Mouse (Mus musculus) spleen, postnatal 36 days (tissue): ENCODE data around the gene Pigh.
A peak's percentile ranks its signal among the peaks of the same experiment; 100 is the strongest.

ENCODE experiments used
- DNase-seq, 2 experiments: peaks; one replicate each; pipeline ENCODE4 v3.0.0; 2022; ENCODE audit warnings: low spot score in 2 of 2, mixed read lengths in 1 of 2

Gene Pigh

DNA sequence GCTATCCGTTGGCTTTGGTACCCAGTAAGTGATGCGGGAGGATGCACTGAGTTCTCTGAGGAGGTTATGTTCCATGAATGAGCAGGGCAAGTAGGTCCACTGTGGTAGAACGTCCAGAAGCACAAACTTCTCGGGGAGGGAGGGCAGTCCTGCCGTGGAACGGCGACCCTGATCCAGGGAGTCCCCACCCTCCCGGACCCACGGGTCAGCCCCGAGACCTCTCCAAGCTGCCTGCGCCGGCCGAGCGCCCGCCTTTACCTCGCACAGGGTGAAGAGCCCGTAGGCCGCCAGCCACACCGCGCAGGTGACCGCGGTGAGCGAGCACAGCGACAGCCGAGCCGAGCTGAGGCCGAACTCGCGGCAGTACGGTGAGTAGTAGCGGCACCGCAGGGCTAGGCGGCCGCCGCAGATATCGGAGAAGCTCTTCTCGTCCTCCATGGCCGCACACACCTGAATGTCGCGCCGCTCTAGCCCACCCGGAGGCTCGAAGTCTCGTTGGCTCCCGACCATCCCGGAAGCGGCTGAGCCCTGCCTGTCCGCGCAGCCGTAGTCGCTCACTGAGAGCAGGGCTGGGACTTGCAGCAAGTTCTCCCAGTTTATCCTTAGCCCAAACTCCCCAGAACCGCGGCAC, at the start of gene Pigh:
Pigh (minus strand) TSS at position 470 of the 631 bp plus-strand sequence.
- peak; percentile 89 to 90 for DNase-seq

DNA sequence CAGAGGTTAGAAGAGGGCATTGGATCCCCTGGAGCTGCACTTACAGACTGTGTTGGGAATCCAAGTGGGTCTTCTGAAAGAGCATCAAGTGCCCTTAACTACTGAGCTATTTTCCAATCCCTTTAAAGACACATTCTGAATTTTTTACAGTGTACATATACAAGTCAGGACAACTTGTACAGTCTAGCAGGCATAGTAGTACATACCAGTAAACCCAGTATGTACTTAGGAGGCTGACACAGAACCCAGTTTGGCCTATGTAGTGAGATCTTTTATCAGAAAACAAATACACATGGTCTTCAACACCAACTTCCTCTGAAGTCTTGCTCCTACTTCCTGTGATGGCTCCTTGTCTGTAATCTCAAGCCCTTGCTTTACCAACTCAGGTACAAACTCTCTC, 49.5 kb upstream of the Pigh start:
- no peak for DNase-seq

GRCm38 (mm10) chr12:79136949-79137348, 47.5 kb upstream of the Pigh start:
- no peak for DNase-seq

DNA sequence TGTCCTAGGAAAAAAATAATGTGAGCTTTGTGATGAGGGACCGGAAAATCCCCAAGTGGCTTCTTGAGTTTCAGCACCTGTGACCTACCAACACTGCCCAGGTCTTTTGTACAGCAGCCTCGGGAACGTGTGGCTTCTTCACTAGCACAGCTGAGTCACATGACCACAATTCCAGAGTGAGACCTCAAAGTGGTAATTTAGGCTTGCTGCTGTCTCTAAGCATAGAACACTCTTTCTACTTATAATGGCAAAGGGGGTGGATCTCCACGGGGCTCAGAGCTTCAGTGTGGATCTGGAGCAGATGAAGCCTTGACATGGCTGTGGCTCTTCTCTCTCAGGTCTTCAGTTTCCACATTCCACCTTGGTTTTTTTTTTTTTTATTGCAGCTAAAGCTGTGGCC, 45.7 kb upstream of the Pigh start:
- DNase-seq = no peak

DNA sequence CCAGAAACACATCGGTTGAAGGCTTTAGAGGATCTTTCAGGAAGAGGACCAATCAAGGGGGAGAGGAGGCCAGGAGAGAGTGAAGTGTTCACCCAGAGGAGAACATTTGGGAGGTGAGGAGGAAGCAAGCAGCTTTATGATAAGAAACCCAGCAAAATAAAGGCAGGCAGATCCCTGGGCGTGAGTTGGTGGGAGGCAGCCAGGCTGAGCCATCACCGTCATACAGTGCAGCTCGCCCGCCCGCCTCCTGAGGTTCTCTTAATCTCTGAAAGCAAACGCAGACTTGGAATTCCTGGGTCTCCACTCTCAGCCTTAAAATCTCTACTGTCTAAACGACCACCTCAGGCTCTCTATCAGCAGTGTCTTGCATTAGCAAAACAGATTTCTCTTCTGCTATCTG, 45.2 kb upstream of the Pigh start:
- DNase-seq = no peak

DNA sequence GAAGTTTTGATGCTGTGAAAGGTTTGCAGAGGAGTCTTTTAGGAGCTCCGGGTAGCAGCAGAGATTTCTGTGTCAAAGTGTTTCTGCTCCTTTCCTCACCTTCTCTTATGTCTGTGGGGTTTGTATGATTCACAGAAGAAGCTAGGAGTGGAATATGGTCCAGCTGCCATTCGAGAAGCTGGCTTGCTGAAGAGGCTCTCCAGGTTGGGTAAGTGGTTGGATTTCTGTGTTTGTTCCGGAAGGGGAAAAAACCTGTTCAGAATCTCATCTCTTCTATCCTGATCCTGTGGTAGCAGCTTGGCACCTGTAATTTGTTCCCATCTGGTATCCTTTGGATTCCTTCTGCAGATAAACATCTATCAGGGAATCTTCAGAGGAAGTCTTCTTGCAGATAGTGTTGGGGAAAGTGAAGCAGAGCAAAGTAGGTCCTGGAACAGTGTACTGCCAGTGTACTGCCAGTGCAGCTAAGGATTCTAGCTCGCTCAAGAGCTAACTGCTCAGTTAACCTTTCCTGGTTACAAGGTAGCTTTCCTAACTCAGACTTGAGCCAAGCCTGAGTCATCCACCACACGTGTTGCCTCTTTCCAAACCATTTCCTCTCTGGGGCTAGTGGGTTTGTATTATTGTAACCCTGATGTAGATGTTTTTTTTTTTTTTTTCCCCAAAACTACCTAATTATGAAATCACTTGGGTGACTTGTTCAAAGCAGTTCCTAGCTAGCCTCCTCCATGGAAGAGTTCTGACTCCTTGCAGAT, 42.4 kb upstream of the Pigh start:
- DNase-seq = no peak

- DNase-seq = no peak
These were observed 41.8 kb upstream of the Pigh start for GRCm38 (mm10) chr12:79131178-79131675.

DNA sequence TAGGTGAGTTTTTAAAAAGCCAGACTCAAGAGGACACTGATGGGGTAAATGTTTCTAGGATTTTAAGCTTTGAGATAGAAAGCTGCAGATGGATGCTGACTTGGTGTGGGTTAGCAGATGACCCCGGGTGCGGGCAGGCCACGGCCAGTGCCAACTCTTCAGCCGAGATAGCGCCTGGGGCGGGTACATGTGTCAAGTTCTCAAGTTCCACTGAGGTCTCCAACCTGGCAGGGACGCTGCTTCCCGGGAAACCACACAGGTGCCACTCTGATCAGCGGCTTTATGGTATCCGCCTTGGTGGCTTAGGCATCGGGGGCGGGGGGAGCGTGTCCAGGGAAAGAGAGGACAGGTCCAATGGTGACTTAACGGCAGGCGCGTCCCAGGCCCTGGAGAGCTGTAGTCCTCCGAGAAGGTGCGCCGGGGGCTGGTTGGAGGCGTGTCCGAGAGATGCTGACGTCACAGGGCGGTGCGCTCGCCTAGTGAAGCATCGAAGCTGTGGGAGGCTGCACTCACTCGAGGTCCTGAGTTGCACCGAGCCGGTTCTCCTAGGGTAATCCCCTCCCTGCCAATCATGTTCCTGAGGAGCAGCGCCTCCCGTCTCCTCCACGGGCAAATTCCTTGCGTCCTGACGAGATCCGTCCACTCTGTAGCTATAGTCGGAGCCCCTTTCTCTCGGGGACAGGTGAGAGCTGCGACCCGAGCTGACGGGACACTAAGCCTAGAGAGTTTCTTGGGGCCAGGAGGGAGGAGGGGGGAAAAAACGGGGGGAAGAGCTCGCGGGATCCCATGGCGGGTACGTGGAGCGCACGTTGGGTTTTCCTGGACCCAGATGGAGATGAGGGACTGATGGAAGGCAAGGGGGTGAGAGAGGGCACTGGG, 41.1 kb upstream of the Pigh start, which contains the start of gene Arg2:
Arg2 (plus strand) TSS at position 479 of the 879 bp plus-strand sequence.
- DNase-seq = peak; percentile 70 to 77

DNA sequence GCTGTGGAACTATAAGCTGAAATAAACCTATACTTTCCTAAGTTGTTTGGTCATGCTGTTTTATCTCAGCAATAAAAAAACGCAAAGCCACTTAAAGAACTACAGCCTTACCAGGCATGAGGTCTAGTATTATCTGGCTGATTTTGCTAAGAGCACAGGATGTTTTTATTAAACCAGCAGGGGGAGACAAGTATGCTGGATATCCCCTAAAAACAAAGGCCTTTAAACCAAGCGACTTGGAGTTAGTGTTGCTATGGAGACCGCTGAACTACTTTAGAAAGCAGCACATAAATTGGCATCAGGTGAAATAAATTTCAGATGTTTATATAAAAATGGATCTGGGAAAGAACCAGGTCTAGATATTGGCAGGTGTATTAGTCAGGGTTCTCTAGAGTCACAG, 33.4 kb upstream of the Pigh start:
- DNase-seq = no peak

DNA sequence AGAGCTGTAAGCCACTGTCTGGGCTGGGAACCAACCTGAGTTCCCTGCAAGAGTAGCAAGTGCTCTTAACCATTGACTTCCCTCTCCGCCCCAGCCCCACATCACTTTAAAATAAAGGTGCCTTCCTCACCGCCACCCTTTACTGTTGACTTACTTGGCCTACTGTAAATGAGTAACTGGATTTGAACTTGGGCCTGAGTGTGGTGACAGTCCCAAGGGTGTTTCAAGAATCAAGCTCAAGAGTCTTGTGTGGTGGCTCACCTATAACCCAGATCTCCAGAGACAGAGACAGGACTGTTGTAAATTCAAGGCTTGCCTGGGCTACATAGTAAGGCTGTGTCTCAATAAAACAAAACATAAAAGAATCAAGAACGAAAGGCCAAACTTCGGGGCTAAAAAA, 29.5 kb upstream of the Pigh start:
- no peak for DNase-seq

- DNase-seq = no peak
These were observed 15.9 kb upstream of the Pigh start for GRCm38 (mm10) chr12:79105312-79105711.

DNA sequence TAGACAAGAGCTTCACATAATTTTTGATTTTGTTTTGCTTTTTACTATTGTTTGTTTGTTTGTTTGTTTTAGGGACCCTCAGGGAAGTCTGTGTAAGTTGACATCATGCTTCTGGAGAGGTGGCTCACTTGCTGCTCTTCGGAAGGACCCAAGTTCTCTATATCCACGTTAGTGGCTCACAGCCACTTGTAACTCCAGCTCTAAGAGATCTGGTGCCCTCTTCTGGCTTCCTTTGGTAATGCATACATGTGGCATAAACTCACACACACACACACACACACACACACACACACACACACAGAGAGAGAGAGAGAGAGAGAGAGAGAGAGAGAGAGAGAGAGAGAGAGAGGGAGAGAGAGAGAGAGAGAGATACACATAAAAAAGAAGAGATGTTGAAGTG, 15.1 kb upstream of the Pigh start:
- no peak for DNase-seq

- DNase-seq = no peak
These were observed 14.3 kb upstream of the Pigh start for GRCm38 (mm10) chr12:79103773-79104172.

DNA sequence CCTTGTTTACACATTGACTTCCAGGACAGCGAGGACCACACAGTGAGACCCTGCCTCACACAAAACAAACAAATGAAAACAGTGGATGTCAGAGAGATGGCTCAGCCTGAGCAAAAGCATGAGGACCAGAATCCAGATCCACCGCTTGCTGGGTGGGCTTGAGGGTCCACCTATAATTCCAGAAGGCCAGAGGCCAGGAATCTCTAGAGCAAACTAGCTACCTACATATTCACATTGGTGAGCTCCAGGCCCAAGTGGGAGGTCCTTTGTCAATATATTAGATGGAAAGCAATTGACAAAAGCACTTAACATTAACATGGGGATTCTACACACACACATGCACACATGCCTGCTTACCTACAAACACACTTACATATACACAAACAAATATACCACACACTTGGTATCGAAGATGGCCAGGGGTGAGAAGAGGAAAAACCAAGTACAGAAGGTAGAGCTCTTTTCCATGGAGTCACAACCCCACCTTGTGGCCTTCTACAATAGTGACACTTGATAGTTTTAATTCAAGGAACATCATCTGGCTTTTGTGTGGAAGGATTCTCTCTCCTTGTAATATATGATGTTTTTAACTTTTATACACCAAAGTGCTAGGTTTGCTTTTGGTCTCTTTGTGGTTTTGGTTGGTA, 7.8 kb upstream of the Pigh start:
- DNase-seq = peak; percentile 4

GRCm38 (mm10) chr12:79092569-79092968, 3.1 kb upstream of the Pigh start:
- DNase-seq = peak; percentile 68 to 70

GRCm38 (mm10) chr12:79073362-79073761, 16.1 kb downstream of the Pigh start:
- DNase-seq = no peak

- no peak for DNase-seq
These were observed 16.9 kb downstream of the Pigh start for GRCm38 (mm10) chr12:79072576-79072975.

DNA sequence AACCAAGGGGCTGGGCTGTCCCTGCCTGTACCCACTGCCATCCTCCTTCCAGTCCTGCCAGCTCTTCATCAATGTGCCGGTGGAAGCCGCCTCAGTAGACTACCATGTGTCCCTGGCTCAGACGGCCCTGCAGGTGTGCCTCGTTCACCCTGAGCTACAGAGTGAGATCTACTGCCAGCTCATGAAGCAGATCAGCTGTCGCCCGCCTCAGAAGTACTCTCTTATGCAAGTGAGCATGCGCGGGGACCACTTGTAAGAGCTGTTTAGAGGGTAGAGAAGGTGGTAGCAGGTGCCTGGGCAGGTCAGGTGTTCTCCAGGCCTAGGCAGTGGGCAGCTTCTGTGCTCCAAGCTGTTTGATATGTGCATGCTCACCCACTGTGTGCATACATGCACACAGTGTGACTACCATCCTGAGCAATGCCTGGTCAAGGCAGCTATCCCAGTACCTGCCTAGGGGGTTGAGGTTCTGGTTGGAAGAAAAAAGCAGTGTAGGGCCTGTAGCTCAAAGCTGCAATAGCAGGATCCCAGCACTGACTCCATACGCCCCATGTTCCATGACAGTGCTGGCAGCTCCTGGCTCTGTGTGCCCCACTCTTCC, 18.6 kb downstream of the Pigh start:
- DNase-seq = no peak

- no peak for DNase-seq
These were observed 19.5 kb downstream of the Pigh start for GRCm38 (mm10) chr12:79069916-79070315.

GRCm38 (mm10) chr12:79069187-79069608, 20.3 kb downstream of the Pigh start:
- DNase-seq = no peak

DNA sequence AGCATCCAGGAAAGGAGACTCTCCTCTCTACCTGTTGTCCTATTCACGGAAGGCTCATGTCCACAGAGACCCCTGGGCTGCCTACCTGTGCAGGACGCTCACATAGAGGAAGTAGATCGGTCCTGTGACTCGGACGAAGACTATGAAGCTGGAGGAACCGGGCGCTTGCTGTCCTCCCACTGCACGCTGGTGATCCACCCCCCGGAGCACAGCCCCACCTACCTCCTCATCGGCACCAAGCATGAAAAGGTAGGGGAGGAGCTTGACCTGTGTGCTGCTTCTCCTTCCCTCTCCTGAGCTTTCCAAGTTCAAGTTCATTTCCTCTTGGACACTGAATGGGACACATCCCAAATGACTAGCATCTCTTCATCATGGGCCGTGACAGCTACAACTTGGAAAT, 21.1 kb downstream of the Pigh start:
- DNase-seq = no peak
